Mouse (Mus musculus) naive thymus-derived CD4-positive, alpha-beta T cell, adult 2 months (primary cell): ENCODE data around the gene Gm11096.

Experiments
- DNase-seq: peaks from one replicate; pipeline ENCODE4 v3.0.0-alpha.2; 2011; ENCODE audit warnings: low read depth

Gene Gm11096

GRCm38 (mm10) chr17:81441463-81441862, at the start of gene Gm11096:
Gene Gm11096, plus strand, starts transcription at chr17:81441763.
- DNase-seq = no peak

DNA sequence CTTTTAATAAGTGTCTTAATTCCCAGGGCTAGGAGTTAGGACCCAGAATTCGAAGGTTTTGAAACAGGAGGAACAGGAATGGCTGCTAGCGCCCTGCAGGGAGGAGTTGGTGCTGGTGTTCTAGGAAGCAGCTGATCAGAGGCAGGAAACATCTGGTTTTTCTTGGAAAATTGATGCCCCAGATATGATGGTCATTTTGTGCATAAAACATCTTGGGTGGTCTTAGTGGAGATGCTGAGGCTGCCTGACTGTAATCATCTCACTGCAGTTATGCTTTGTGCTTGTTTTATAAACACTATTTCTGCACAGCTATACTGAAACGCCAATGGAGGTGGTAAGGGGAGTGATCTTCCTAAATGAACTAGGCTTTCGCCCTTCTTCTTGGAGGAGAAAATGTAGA, 48.5 kb upstream of the Gm11096 start:
- no peak for DNase-seq

DNA sequence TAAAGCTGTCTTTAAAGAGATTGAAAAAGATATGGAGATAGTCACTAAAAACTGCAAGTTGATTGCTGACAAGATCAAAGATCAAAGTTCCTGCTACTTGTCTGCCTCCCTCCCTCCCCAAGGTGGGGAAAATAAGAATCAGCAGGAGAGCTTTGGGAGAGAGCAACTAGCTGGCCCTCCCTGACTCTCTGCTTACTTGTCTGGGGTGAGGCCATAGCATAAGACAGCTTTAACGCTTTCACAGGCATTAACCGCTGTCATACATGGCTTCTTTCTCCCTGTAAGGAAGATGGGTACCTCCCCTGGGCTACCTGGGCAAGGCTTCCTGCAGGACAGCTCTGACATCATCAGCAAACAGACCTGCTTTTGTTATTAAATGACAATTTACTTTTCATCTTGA, 47.4 kb upstream of the Gm11096 start:
- DNase-seq = no peak

GRCm38 (mm10) chr17:81397434-81397833, 44.1 kb upstream of the Gm11096 start:
- DNase-seq = no peak

DNA sequence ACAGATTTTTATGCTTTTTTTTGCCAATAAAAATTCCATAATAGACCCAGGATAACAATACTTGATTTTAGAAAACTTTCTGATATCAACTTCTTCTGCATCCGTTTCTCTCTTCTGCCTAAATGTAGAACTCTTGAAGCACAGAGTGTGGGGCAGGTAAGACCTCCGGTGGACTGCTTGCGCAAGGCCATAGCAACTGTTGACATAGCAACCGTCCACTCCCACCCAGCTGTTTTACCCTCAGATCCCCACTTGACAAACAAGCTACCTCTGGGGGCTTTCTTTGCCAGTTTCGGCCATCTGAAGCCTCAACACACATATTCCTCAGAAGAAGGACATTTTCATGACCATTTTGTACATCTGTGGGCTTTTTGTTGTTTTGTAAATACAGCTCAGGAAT, 41.2 kb upstream of the Gm11096 start:
- DNase-seq = no peak

- DNase-seq = no peak
Observed at GRCm38 (mm10) chr17:81402636-81403035, 38.9 kb upstream of the Gm11096 start.

GRCm38 (mm10) chr17:81403121-81403520, 38.4 kb upstream of the Gm11096 start:
- no peak for DNase-seq

- DNase-seq = no peak
Observed at GRCm38 (mm10) chr17:81404225-81404624, 37.3 kb upstream of the Gm11096 start.

- DNase-seq = no peak
Observed at GRCm38 (mm10) chr17:81412736-81413135, 28.8 kb upstream of the Gm11096 start.

GRCm38 (mm10) chr17:81416361-81417114, 25.0 kb upstream of the Gm11096 start:
- DNase-seq = no peak

DNA sequence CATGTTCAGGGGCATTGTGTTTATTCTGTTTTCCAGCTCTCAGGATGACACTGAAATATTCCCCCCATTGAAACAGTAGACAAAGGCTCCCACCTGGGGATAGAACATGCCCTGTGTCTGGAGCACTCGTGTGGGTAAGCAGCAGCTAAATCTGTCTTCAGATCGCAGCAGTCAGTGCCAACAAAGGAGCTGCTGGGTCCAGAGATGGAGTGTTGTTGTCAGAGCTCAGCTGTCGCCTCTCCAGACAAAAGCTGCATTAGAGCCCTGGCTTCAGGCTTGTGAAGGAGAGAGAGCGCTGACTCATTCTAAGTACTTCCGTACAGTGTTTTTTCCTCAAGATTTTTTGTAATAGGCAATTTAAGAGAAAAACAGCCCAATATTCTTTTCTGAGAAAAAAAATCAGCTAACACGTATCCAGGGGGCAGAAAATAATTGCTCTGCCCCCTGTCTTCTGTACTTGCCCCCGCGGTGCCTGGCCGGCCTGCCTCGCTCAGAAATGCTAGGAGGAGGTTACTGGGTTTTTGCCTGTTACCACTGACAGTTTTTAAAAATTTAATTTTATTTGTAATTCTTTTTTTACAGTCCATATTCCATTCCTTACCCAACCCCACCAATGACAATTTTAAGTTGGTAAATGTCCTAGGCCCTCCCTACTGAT, 21.6 kb upstream of the Gm11096 start:
- DNase-seq = no peak

DNA sequence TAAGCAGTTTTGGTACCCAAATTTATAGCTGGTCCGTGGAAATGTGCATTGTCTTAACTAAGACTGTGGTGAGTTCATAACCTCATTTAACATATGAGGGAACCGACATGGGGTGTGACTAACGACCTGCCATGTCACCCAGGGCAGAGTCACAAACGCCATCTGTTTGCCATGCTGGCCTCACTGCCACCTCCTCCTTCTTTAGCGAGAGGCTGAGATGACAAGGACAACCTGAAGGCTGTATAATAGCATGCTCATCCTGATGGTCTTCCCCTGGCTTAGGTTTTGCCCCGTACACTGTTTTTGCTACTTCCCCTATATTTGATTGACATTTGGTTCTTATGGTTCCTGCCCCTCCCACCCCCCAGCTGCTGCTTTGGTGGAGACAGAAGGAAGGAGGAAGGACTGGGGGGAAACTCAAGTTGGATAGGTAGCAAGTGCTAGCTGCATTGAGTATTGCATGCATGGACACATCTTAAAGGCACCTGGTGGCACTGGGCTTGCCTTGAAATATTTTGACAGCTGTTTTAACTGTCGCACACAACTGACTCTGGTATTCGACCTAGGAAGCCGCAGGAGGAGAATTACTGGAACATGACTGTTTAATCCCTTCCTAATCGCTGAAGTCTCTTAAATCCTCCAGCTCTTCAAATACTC, 17.2 kb upstream of the Gm11096 start:
- DNase-seq = no peak

DNA sequence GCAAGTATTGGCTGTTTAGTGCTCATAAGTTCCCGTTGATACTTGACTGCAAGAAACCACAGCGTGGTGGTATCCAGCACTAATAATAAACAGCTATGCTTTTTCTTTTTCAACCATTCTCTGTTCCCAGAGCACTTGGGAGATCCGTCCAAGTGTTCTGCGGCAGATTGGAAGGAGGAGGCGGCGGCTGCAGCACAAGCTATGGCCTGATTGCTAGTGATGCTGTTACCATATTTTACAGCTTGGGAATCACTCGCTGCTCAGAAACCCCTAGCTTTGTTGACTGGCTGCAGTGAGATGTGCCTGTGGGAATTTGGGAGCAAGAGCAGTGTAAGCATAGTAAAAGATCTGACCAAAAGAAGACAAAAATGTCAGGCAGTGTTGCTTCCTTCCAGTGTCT, 14.3 kb upstream of the Gm11096 start:
- no peak for DNase-seq

GRCm38 (mm10) chr17:81432733-81433132, 8.8 kb upstream of the Gm11096 start:
- no peak for DNase-seq

DNA sequence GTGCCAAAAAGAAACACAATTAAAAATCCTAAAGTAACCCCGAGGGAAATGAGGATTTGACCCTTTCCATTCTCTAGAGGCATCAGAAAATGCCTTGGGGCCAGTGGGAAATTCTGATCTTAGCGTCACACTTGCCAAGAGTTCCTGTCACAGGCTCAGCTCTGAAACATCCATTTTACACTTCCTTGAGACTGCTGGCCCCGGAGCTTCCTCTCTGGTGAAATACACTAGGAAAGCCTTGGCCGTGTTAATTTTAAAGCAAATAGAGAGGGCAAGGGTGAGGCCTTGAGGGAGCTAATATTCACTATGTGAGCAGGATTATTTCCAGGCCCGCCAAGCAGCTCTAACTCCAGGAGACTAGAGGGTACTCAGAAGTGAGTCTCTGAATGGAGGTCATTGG, 8.4 kb upstream of the Gm11096 start:
- no peak for DNase-seq

GRCm38 (mm10) chr17:81455269-81455668, 13.7 kb downstream of the Gm11096 start:
- DNase-seq = no peak

DNA sequence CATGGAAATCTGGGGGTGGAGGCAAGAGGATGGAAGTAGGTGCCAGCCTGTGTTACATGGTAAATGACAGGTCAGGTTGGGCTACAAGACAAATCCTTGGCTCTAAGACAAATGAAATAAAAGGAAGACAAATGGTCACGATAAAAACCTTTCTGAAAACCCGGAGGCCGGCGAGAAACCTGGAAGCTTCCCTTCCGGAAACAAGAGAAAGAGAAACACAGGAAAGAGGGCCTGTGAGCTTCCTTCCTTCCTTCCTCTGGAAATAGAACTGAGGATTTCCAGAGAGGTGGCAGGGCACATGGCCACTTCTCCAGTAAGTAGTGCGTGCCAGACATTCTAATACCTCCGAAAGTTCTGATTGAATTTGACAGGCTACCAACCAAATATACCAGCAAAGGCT, 14.4 kb downstream of the Gm11096 start:
- DNase-seq = no peak

DNA sequence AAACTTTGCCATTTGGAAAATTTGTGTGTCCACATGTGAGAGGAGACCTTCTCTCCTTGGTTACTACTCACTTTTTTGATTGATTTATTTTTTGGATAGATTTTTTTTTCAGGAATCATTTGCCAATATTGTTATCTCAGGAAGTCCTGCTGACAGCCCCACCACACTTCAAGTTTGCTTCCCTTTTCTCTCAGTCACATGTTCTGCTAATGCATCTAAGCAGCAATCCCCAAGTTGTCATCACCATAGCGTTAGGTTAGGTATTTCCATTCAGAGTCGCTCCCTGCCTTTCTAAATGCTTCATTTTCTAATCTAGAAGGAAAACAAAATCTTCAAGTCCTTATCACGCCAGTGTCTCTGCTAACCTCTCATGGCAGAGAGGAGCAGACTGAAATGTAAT, 17.8 kb downstream of the Gm11096 start:
- no peak for DNase-seq

GRCm38 (mm10) chr17:81468941-81469340, 27.4 kb downstream of the Gm11096 start:
- no peak for DNase-seq

DNA sequence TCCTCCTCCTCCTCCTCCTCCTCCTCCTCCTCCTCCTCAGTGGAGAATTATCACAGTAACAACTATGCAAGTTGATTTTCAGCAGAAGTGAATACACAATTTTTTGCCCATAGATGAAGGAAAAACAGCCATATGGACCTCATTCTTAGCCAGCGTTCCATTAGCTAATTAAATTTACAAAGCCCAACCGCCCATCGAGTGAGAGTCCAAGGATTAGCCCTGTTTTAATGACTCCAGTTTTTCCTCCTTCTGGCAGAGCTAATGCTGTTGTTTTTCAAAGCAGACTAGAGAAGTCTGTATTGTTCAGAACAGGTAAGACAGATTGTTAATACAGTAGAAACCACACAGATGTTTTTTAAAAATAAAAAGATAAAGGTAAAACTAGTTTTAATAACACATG, 31.8 kb downstream of the Gm11096 start:
- DNase-seq = no peak

GRCm38 (mm10) chr17:81477420-81477819, 35.9 kb downstream of the Gm11096 start:
- no peak for DNase-seq

- DNase-seq = no peak
Observed at GRCm38 (mm10) chr17:81479807-81480206, 38.2 kb downstream of the Gm11096 start.
